Mouse (Mus musculus): ENCODE measurements around the gene Aplp2.

DNA sequence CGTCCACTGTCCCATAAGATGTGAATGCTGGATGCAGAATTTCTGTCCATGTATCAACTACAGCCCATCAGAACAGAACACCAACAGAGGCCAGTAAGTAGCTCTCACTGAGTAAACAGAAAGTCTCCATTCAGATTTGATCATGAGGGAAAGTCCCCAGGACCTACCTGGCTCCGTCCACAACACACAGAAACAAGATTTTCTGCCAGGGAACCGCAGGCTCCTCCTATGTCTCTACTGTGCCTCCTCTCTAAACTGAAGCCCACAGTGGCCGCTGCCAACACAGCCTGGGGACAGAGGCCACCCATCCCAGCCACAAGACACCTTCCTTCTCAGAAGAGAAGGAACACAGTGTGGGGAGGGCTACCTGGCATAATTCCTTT, 91.1 kb downstream of the Aplp2 start:
- no peak for TF ChIP-seq MAX (IDR thresholded peaks at IDR 0.05)
- TF ChIP-seq FOSL1 (IDR thresholded peaks at IDR 0.05; ENCODE audit: insufficient read depth, low read length, poor library complexity, severe bottlenecking): no peak

Data from C2C12 (cell line).